Mouse (Mus musculus) G1E-ER4 (cell line): ENCODE results near the gene Sc5d. TPM values are rescaled to one million over a fixed set of nuclear protein-coding genes. Genes with fewer than 3 reads are reported as not detected.

Experiments used
- GATA1 ChIP-seq: IDR thresholded peaks from one replicate; pipeline ENCODE4 v1.8.0; 2012; ENCODE audit warnings: low read length, inconsistent platforms
- polyA plus RNA-seq: library from polyadenylated mRNA; stranded (reverse); fragments of >175 nt; gene quantifications from 2 replicates; pipeline ENCODE4 v1.2.3, GENCODE M21; 2012

Gene Sc5d
- polyA plus RNA-seq, 1 experiment, result 3.8 TPM

DNA sequence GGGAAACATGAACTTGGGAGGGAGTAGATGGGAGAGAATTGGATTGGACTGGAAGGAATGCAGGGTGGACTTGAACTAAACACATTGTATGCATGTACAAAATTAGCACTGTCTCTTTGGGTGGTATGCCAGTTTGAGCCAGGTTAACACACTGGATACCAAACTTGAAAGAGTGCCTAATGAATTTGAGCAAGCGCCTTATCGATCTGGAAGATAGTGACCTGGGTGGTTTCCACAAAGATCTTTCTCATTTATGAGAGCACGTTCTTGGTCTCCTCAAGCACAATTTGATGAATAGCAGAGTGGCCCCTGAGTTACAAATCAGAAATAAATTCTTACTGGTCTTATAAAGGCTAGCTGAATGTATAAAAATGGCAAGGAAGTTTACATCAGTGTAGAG is 6.6 kb upstream of the Sc5d start:
- TF ChIP-seq GATA1, result no peak

- no peak for TF ChIP-seq GATA1
These were observed 6.0 kb upstream of the Sc5d start for GRCm38 (mm10) chr9:42270081-42270480.

GRCm38 (mm10) chr9:42268371-42268770 is 4.3 kb upstream of the Sc5d start:
- no peak for TF ChIP-seq GATA1

DNA sequence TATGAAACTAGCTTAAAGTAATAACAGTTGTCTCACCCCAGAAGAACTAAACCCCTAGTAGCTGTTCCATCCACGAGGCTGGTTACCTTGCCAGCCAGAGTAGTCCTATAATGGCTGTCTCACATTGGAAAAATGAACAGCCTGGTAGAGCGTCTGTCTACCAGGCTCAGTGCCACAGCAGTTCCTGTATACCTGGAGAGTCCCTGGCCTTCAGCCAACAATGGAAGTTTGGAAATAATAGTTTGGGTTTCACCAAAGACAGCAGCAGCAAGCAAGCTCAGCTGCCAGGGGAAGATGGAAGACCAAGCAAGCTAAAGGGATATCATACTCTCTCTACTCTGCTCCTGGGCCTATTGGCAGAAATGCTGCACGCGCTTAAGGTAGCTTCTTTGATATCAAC is 1.3 kb upstream of the Sc5d start:
- no peak for TF ChIP-seq GATA1

- no peak for TF ChIP-seq GATA1
These were observed 346 bp downstream of the Sc5d start for GRCm38 (mm10) chr9:42263709-42264111.

DNA sequence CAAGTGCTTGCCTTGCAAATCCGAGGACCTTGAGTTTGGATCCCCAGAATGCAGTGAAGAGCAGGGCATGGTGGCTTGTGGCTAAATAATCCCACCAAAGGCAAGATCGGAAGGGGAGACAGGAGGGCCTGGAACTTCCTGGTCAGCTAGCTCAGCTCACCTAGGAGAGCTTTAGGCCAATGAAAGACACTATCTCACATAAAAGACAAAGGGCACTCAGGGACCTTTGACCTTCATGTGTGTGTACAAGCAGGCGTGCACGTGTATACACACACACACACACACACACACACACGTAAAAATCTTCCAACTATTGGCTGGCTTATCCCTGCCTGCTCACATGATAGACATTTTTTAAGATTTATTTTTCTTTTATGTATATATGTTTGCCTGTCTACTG is 3.6 kb downstream of the Sc5d start:
- no peak for TF ChIP-seq GATA1

DNA sequence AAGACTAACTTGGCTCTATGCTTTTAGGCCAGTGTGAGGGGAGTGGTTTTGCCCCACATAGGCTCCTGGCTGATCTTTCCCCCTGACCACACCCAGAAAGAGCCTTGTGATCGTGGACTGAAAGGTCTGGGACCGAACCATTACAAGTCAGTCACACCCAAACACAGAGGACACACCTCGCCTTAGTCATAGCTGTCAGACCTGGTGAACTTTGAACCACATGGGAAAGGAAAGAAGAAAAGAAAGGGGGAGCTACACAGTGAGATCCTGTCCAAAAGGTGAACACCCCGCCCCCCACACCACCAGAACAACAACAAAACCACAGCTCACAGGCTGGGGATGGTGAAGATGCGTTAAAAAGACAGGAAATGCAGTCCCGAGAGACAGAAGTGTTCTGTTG is 14.9 kb downstream of the Sc5d start:
- no peak for TF ChIP-seq GATA1

DNA sequence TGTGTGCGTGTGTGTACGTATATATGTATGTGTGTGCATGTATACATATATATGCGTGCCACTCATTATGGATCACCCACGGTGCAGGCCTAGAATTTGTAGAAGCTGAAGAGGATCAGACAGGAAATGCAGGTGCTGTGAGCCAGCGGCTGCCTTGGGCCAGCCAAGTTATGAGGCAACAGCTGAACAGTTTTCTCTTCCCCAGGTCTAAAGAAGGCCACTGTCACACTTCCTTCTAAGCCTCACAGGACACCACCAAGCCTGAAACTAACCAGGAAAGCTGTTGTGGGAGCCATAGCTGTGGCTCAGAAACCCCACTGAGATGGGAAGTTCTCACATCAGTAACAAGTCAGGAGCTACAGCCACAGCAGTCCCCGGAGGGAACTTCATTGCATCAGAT is 17.4 kb downstream of the Sc5d start:
- no peak for TF ChIP-seq GATA1

- no peak for TF ChIP-seq GATA1
These were observed 19.9 kb downstream of the Sc5d start for GRCm38 (mm10) chr9:42244173-42244572.

DNA sequence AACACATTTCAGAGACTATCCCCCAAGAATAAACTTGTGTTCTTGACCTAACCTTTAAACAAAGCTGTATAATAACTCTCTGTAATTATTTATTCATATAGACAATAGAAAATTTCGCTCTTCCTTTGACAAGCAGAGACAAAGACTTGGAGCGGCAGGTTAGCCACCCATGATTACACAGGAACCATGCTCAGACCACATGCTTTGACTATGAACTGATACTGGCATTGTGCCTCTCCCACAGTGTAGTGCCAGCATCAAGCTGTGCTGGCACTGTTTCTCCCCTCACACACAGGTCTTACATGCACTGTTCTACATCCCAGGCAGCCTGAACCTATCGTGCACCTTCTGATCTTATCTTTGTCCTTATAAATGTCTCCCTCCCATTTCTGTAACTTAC is 23.0 kb downstream of the Sc5d start:
- no peak for TF ChIP-seq GATA1

DNA sequence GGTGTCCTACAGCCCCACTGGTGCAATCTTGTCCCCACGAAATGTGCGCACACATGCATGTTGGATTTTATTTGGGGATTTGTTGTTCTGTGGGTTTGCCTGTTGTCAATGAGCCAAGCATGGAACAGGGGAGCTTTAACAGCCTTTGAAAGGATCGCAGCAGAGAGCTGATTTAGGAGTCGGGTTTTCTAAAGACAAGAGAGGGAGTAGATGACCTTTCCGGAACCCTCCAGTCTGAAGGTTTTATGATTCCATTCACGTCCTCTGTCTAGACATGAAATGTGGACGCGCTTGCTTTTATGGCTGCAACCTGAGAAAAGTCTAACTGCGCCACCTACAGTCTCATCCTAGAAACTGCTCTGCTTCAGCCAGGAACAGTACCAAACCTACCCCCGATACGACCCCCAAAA is 23.5 kb downstream of the Sc5d start:
- no peak for TF ChIP-seq GATA1

- TF ChIP-seq GATA1, result no peak
These were observed 25.2 kb downstream of the Sc5d start for GRCm38 (mm10) chr9:42238827-42239226.

DNA sequence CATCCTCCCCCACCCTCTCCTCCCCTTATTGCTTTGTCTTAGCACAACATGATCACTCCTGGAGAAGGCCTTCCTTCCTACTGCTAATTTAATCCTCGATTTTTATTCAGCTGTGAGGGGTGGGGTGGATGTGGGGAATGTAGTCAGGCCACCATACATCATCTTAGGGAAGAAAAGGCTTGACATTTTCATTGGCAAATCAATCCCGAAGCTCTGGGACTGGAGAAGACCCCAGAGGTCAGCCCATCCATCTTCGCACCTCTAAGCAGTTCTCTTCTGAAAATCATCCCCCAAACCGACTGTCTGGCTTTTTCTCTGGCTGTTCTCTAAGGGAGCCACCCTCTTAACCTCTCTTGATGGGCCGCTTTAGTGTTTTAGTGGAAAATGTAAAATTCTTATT is 32.9 kb downstream of the Sc5d start:
- TF ChIP-seq GATA1, result no peak

DNA sequence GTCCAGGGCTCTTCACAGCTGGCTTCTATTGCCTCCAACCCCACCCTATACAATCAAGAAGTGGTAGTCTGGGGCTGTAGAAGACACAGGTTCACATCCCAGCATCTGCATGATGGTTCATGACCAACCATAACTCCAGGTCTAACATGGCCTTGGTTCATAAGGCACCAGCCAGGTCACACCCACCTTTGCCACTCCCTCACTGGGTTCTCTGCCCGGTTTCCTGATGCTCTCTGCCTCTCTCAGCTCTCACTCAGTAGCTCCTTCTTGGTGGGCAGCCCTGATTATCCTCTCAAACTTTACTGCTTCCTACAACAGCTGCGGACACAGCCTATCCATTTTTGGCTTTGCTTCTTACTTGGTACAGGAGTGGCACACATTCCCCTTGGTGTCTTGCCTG is 33.7 kb downstream of the Sc5d start:
- no peak for TF ChIP-seq GATA1

GRCm38 (mm10) chr9:42229465-42230110 is 34.5 kb downstream of the Sc5d start:
- TF ChIP-seq GATA1, result no peak

DNA sequence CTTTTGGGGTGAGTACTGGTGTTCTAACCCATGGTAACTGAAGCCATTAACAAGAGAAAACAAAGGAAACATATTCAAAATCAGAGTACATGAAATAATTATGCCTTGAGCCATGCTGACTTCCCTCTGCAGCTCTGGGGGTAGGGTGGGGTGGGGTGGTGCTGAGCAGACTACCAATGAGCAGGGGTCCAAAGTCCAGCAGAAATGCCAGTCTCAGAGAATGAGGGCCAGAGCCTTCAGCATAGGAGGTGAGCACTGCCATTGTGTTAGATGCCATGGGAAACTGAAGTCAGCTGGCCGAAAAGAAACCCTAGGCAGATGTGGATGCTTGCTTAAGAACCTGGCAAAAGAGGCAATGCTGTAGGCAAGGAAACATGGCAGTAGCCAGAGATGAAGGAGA is 36.3 kb downstream of the Sc5d start:
- no peak for TF ChIP-seq GATA1

DNA sequence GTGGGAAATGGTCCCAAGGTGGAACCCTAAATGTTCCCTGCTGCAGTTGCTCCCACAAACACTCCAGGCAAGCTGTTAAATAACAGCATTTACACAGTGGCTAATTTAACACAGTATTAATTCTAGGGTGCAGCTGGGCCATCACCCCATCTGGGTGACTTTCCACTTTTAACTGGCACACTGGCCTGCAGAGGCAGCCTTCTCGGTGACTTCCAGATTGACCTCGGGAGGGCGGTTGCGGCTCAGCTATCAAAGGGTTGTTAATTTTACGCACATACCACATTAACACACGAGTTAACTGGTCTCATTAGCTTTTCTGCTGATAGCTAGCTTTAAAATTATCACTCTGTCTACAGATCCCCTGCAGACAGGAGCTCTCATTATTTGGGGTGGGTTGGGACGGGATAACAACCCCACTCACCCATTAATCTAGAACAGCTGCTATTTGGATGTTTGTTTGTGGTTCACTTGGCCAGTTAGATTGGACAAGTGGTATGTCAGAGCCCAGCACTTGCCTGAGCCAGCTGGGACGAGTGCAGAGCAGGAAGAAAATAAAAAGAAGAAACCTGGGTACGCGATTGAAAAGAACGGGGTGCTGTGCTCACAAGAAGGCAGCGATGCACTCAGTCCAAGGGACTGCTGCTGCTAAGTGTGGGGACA is 44.9 kb downstream of the Sc5d start:
- TF ChIP-seq GATA1, result no peak
